Mouse (Mus musculus) liver, adult 2 months (tissue): ENCODE measurements around the gene Asprv1.

Source experiments
- CTCF ChIP-seq: fragments of 200-500 bp; IDR thresholded peaks from 2 replicates; pipeline ENCODE4 v1.5.1; 2011; ENCODE audit warnings: low read depth, low read length, control low read depth
- POLR2A ChIP-seq: fragments of 200-500 bp; IDR thresholded peaks from 2 replicates; pipeline ENCODE4 v1.6.1; 2011; ENCODE audit warnings: low read length, control low read depth; ENCODE audit not compliant: insufficient read depth; ENCODE audit errors: extremely low read depth

- no peak for TF ChIP-seq POLR2A
- no peak for TF ChIP-seq CTCF
These were observed 32.0 kb upstream of the Asprv1 start for GRCm38 (mm10) chr6:86595865-86596440.
